Mouse (Mus musculus) thymus, adult 2 months (tissue): Measurements from ENCODE around the gene Cspg4.

Experiments used
- CTCF ChIP-seq: fragments of 200-500 bp; IDR thresholded peaks from 2 replicates; pipeline ENCODE4 v1.5.1; 2012; ENCODE audit warnings: mild to moderate bottlenecking, control low read depth, low read length, moderate library complexity, borderline replicate concordance; ENCODE audit not compliant: control insufficient read depth, poor library complexity, insufficient read depth; ENCODE audit errors: extremely low read depth
- POLR2A ChIP-seq: fragments of 200-500 bp; IDR thresholded peaks from 2 replicates; pipeline ENCODE4 v1.6.1; 2012; ENCODE audit warnings: mild to moderate bottlenecking, low read length, control low read depth, moderate library complexity; ENCODE audit not compliant: control insufficient read depth, poor library complexity, insufficient read depth; ENCODE audit errors: extremely low read depth

DNA sequence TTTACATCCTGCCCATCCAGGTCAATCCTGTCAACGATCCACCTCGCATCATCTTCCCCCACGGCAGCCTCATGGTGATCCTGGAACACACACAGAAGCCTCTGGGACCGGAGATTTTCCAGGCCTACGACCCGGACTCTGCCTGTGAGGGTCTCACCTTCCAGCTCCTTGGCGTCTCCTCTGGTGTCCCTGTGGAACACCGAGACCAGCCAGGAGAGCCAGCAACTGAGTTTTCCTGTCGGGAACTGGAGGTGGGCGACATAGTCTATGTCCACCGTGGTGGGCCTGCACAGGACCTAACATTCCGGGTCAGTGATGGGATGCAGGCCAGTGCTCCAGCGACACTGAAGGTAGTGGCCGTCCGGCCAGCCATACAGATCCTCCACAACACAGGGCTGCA, 21.8 kb downstream of the Cspg4 start:
- TF ChIP-seq POLR2A = no peak
- TF ChIP-seq CTCF = no peak
